Comparison of ENCODE assay signal across 8 mouse cellular contexts in the genomic region with DNA sequence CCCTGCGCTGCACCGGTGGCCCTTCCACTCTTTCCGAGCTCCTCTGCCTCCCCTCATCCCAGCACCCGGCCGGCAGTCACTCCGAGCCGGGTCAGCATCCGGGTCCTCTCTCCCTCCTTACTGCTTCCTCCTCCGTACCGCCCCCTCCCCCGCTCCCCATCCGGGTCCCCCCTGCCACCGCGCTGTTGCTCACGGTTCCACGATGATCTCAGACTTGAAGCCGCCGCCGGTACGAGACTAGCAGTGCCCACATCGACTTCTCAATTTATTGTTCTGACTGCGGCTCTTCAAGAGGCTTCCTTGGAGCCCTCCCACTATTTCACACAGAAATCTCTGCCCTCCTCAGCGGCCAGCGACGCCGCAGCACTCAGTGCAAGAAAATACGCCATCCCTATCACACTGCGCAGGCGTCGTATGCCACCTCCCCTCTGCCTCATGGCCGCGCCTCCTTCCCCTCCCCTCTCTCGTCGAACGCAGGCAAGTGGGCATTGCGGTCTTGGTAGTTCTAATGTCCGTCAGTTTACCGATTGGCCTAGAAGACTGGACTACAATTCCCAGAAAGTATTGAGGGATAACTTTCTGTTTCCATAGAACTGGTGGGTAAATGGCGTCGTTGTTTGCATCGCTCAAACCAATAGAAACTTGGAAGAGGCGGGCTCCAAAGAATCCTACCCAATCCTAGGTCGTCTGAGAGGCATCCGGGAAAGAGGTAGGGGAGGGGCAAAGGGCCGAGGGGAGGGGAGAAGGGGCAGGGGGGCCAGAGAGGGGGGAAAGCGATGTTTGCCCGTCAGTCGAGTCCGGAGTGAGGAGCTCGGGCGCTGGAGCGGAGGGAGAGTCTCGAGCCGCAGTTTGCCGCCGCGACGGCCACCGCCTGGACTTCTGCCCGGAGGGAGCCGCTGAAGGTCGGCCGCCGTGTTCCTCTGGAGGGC. TPM values are rescaled to one million over a fixed set of nuclear protein-coding genes. Genes with fewer than 3 reads are reported as not detected.
A peak's percentile ranks its signal among the peaks of the same experiment; 100 is the strongest.
DNase-seq lines count a peak whose midpoint lies in the region; ATAC-seq lines count a peak whose summit lies in the region.

Gene Arid4b (plus strand): TSS at position 220 of the 929 bp plus-strand sequence.
Gene Ggps1 (minus strand): TSS at position 476 of the 929 bp plus-strand sequence.

- peak within 1 kb of the TSS; percentile 99 for H3K4me3 ChIP-seq in hindbrain, embryonic 16.5 days (ENCODE audit: low read length)
- peak within 1 kb of the TSS; percentile 89 for H3K4me3 ChIP-seq in macrophage (ENCODE audit: inconsistent target)

- H3K9me3 ChIP-seq in hindbrain, embryonic 16.5 days (ENCODE audit: control insufficient read depth, low read length) = no peaks in the 10 kb centered on the region

- peaks cover 29% of the 10 kb centered on the region for H3K4me1 ChIP-seq in hindbrain, embryonic 16.5 days (ENCODE audit: control insufficient read depth, insufficient read depth, low read depth, low read length)

- H3K9ac ChIP-seq in hindbrain, embryonic 16.5 days (ENCODE audit: low read depth, low read length) = peak within 1 kb of the TSS; percentile 98

- WGBS in hindbrain, embryonic 16.5 days = under 1% methylated on average over 59 of the region's 64 CpGs
- 1% methylated on average over 59 of the region's 64 CpGs for WGBS in macrophage (ENCODE audit: missing documents)

- no peaks in the 10 kb centered on the region for H3K27me3 ChIP-seq in hindbrain, embryonic 16.5 days (replicated peaks; ENCODE audit: control insufficient read depth, insufficient read depth, low read length)

- H3K4me2 ChIP-seq in hindbrain, embryonic 16.5 days (ENCODE audit: low read length) = peak within 1 kb of the TSS; percentile 74

- H3K27ac ChIP-seq in hindbrain, embryonic 16.5 days (ENCODE audit: low read depth, low read length) = peak within 1 kb of the TSS; percentile 93
- H3K27ac ChIP-seq in macrophage = peak within 1 kb of the TSS; percentile 71

- peaks cover 79% of the 10 kb centered on the region for H3K79me2 ChIP-seq in macrophage (ENCODE audit: inconsistent target)

- peak; percentile 93 for DNase-seq in WW6 (ENCODE audit: low read depth, low spot score)
- peak; percentile 74 to 88 for DNase-seq in cerebellum, postnatal 4 days (ENCODE audit: low spot score in 2 of 2)
- peak; percentile 97 for DNase-seq in gastrocnemius, adult 18-20 months (ENCODE audit: low spot score)
- DNase-seq in left cerebral cortex, adult 18-20 months (ENCODE audit: low spot score in 2 of 2) = peak; percentile 90 to 96
- DNase-seq in right cerebral cortex, adult 18-20 months = peak; percentile 98
- DNase-seq in urinary bladder, postnatal 10 days (ENCODE audit: low spot score) = peak; percentile 87

- H3K36me3 ChIP-seq in hindbrain, embryonic 16.5 days (ENCODE audit: control insufficient read depth, insufficient read depth, low read length) = no peaks in the 10 kb centered on the region
- H3K36me3 ChIP-seq in macrophage (ENCODE audit: inconsistent target) = no peaks in the 10 kb centered on the region

- peak; percentile 98 for ATAC-seq in hindbrain, embryonic 16.5 days

RNA-seq across cellular contexts. Expression of gene Arid4b, which starts in this region (rescaled TPM):
- total RNA-seq in gastrocnemius, adult 18-20 months (2021) = 10 to 100 TPM; 10.2 to 12.0 TPM
- 64.0 and 65.7 TPM in 2 replicates for polyA plus RNA-seq in hindbrain, embryonic 16.5 days (2015; fragmentation: Nextera tagmentation; extraction: Ambion mirVana)
- 10 to 100 TPM; 44.8 to 51.3 TPM for total RNA-seq in left cerebral cortex, adult 18-20 months (2021)
- total RNA-seq in macrophage (2018; cell fraction: chromatin; rRNA removed) = 100 to 1,000 TPM; 103 to 190 (median 160) TPM
- total RNA-seq in macrophage (2018; cell fraction: cytosol; rRNA removed) = 10 to 100 TPM; 11.2 to 23.0 (median 17.7) TPM
- 100 to 1,000 TPM in 7 of 26 experiments, 10 to 100 TPM in 19; 47.5 to 112 (median 73.9) TPM for total RNA-seq in macrophage (2018; cell fraction: nucleus; rRNA removed)
- 10.8 to 17.8 TPM (median 15.1 TPM) in 3 replicates for polyA plus RNA-seq in macrophage (2018)

RNA-seq across cellular contexts. Expression of gene Ggps1, which starts in this region (rescaled TPM):
- 10 to 100 TPM; 16.8 to 17.6 TPM for total RNA-seq in gastrocnemius, adult 18-20 months (2021)
- polyA plus RNA-seq in hindbrain, embryonic 16.5 days (2015; fragmentation: Nextera tagmentation; extraction: Ambion mirVana) = 73.7 and 79.9 TPM in 2 replicates
- total RNA-seq in left cerebral cortex, adult 18-20 months (2021) = 10 to 100 TPM; 60.5 to 64.1 TPM
- 10 to 100 TPM in 25 of 26 experiments, 1 to 10 TPM in 1; 9.5 to 32.9 (median 18.0) TPM for total RNA-seq in macrophage (2018; cell fraction: chromatin; rRNA removed)
- 10 to 100 TPM; 13.7 to 25.3 (median 20.6) TPM for total RNA-seq in macrophage (2018; cell fraction: cytosol; rRNA removed)
- total RNA-seq in macrophage (2018; cell fraction: nucleus; rRNA removed) = 10 to 100 TPM; 14.1 to 43.1 (median 21.8) TPM
- 14.6 to 19.9 TPM (median 19.6 TPM) in 3 replicates for polyA plus RNA-seq in macrophage (2018)

Comparison
In these comparisons a context has a peak if more than half of its experiments do, and no peak if none do; other contexts are left out.
1. Peak in every context shown above with its lines: DNase-seq, ATAC-seq, H3K4me3 ChIP-seq and H3K27ac ChIP-seq.